Mouse (Mus musculus) A20 (cell line): Measurements from ENCODE around the gene Itprip.
A peak's percentile ranks its signal among the peaks of the same experiment; 100 is the strongest.

Source experiments
- DNase-seq: peaks from one replicate; pipeline ENCODE4 v3.0.0-alpha.2; 2011; ENCODE audit warnings: low read depth, low spot score

Itprip gene

DNA sequence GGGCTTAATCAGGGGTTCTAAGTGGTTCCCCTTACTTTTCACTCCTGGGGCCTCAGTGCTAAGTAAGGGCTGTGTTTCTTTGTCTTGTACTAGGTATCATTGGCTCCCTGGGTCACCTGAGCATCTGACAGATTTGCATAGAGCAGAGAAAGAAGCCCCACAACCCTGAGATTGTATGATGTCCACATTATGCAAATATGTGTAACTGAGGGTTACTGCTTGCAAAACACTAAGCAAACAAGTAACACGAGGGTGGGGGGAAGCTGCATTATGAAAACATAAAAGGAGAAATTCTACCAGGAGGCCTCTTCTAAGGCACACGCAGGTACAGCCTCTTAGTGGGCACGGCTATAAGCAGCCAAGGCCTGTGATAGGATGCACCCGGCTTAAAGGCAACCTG, 3.8 kb downstream of the Itprip start:
- peak; percentile 87 for DNase-seq

DNA sequence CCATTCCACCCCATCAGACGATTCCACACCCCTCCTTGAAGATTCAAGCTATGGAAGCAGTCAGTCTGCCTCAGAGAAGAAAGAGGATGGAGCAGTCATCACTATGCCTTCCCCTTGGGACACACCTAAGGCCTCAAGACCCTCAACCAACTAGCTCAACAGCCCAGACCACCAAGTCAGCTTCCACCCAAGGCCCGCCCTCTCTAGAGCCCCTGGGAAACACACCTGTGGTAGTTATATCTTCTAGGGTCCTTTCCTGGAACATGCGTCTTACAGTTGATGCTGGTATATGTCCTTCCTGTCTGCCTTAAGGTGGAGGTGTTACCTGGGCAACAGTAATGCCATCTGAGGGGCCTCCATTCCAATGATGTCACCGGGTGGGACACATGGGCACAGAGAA, 4.9 kb downstream of the Itprip start:
- DNase-seq = no peak

DNA sequence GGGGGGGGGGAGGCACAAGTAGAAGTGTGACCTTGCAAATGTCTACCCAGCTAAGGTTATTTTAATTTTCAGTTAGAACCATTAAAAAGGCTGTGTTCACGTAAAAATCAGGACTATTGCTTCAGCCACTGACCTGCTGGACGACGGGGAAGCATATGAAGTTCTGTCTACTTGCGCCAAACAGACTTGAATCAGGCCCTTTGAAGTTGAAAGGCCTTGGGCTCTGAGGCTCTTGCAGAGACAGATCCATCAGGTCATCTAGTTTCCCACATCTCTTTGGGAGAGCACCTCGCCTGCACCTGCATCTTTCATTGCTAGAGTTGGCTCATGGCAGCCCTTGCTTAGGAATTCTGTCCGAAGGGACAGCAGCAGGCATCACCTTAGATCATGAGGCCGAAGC, 5.8 kb downstream of the Itprip start:
- DNase-seq = no peak

DNA sequence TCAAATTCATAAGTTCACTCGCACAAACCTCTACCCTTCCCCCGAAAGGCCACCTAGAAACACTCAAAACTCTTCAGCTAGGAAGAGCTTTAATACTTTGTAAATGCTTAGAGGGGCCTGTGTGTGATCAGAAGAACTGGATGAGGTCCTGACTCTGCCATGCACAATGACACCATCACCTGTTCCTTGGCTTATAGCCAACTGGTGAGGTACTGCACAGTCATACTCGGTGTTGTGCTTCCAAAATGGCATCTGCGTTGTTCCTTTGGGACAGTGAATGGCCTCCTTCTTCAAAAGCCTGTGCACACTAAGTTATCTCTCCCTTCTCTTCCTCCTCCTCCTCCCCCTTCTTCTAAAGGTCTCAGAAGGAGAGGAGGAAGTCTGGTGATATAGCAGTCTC, 8.3 kb downstream of the Itprip start:
- no peak for DNase-seq

DNA sequence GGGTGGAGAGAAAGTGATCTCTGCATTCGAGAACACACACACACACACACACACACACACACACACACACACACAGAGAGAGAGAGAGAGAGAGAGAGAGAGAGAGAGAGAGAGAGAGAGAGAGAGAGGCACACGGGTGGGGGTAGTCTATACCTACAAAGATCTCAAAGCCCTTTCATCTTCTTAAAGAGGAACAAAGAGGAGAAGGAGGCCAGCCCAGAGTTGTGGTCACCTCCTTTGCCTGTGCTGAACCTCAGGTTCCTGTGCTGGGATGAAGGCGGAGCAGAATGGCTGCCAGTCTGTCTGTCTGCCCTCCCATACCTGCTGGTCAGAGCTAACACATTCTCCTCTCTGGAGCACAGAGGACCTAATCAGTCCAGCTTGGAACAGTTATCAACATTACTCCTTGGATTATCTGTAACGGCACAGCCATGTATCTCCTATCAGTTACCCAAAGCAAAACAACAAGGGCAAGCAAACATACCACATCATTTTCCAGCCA, 8.9 kb downstream of the Itprip start:
- DNase-seq = no peak

DNA sequence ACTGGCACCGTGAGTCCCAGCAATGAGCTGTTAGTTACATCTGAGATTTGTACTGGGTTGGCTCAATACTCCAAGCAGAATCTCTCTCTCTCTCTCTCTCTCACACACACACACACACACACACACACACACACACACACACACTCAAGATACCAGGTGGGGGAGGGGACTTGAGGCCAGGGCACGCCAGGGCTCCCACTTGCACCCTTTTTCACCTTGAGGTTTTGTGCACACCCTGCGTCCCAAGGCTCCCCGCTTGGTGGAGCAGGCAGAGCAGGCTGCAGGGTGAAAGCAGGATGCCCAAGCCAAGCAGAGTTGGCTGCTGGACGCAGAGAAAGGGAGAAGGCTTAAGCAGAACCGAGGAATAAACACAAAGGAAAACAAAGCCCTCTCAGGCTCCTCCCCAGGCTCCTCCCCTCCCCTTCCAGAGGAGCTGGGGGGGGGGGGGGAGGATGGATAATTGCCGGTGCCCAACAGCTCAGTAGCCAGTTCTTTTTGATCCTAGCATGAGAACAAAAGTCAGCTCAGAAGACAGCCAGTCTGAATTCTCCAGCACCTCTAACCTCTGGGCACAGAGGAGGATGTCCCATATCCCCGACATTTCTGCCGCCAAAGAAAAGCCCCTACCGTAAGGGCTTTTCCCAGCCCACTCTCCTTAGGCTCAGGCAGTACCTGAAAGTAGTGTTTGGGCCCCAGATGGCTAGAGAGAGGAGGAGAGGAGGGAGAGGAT, 9.5 kb downstream of the Itprip start:
- no peak for DNase-seq

DNA sequence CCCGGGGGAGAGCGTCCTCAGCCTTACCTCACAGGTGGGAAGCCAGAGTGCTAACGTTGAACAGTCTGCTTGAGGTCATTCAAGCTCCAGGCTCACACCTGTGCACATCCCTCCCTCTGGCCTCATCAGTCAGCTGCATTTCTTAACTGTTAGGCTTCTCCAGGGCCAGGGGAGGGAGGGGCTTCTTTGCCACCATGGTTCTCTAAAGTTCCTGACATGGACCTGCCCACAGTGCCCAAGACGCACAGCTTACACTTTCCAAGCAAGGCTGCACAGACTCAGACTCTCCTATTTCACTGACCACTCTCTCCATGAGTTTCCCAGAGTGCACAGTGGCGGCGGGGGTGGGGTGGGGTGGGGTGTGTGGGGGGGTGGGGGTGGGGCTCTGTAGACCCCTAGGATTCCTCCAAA, 10.1 kb downstream of the Itprip start:
- no peak for DNase-seq

DNA sequence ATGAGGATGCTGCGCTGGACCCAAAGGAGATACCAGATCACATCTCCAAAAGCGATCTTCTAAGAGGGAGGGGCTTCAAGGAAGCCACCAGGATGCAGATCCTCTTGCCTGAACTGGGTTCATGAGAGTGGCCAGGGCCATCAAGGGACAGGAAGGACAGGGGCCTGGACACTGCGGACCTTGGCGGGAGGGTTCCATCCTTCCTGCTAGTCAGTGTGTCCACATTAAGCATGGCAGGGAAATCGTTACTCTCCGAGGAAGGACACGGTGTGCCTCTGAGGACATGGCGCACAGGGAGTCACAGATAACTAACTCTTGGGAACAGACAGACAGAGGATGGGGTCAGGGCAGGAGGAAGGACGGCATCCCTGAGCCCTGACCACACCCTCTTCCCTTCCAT, 11.5 kb downstream of the Itprip start:
- DNase-seq = no peak

DNA sequence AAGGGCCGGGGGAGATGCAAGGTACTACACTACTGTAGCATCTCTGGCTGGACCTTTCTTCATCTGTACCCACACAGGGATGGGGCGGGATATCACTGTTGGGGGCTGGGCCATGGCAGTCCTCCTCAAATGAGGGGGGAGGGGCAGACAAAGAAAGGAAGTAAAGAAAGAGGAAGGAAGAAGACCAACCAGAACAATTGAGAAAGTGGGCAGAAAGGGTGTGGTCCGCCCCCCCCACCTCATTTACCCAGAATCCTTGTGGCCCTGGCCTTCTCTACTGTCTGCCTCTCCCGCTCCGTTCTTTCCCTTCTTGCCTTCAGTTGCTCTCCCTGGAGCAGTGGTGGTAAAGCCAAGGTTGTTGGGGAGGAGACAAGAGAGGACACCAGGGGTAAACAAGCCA, 13.5 kb downstream of the Itprip start:
- DNase-seq = no peak

DNA sequence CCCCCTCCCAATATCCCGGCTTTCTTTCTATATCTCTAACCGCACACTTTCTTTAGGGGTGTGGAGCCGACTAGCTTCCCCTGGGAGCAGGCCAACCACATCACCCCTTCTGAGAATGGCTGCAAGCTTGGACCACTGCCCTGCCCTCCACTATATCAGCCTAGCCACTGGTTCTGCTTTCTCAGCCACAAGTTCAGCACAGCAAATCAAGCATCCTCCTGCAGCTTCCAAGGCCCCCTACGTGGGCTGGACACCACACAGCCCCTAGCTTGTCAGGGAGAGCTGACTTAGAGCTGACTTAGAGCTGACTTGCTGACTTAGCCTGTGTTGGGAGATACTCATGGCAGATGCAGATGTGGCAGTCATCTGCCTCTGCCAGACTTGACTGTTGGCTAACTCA, 14.0 kb downstream of the Itprip start:
- DNase-seq = no peak

DNA sequence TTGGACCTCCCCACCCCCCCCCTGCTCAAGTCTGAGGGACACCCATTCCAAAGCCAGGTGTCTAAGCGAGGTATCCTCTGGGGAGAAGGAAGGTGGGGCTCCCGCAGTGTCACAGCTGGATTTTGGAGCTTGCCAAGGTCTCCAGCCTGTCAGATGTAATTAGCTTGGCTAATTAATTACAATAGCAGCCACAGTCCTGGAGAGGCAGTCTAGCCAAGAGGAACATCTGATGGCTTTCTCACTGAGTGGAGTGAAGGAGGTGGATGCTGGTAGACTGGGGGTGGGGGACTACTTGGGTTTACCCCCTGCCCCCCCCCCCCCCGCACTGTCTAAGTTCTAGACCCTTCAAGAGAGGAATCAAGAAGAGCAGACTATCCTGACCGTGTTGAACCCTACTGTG, 15.4 kb downstream of the Itprip start:
- DNase-seq = no peak

DNA sequence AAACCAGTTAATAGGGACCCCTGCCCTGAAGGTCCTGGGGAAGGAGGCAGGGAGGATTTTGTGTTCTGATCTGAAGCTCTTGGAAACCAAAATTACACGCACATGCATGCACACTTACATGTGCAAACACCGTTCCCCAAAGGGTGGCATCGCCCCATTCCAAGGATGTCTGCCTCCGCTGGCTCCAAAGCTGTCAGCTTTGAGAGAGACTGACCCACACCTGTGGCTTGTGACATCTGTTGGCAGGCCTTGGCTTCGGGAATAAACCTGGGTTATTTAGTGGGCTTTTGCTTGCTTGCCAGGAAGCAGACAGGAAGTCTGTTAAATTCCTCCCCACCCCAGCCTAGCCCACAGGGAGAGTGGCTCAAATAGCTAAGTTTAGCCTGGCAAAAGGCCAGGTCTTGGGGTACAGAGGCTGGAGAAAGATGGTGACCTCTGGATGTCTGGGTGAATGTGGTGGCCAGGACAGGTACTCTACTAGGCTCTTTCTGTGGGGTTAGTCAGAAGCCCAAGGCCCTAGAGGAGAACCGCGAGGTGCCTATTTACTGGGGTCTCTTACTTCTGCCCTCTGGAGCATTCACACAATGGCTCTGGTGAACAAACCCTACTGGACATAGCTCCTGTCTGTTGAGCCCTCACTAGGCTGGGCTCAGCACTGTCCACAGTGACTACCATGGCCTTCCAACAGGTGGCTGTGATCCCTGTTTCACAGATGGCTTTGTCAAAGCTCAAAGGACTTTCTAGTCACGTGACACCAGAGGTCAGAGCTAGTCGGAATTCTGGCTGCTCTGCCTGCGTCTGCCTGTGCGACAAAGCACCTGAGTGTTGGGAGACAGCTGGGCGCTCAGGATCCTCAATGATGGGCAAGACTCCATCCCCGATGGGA, 16.5 kb downstream of the Itprip start:
- no peak for DNase-seq

DNA sequence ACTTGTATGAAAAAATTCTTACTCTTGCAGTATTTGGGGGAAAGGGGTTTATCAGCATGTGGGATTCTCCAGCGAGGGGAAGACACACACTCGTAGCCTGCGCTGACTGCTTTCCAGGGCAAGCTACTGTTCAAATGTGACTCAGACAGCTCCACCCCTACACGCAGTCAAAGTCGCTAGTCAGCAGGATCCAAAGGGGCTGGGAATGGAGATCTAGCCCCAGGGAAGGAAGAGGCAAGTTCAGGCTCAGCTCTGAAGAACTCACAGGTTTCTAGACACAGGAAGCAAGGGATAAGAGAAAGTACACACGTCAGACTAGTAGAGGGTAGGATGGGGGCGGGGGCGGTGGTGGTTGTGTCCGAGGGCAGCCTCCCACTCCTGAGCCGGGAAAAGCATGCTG, 18.5 kb downstream of the Itprip start:
- DNase-seq = no peak

DNA sequence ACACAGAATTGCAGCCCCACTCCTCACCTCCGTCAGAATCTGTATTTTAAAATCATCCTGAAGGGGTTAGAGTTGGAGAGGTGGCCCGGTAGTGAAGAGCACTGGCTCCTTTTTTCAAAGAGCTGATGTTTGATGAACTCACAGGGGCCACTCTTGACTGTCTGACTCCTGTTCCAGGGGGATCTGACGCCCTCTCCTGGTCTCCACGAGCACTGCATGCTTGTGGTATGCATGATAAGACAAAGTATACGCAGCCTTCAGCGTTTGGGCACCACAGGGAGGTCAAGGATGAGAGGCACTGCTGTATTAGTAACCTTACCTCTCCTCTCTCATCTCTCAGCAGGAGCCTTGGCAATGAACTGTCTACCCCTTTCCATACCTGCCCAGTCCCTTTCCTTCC, 19.1 kb downstream of the Itprip start:
- DNase-seq = no peak

DNA sequence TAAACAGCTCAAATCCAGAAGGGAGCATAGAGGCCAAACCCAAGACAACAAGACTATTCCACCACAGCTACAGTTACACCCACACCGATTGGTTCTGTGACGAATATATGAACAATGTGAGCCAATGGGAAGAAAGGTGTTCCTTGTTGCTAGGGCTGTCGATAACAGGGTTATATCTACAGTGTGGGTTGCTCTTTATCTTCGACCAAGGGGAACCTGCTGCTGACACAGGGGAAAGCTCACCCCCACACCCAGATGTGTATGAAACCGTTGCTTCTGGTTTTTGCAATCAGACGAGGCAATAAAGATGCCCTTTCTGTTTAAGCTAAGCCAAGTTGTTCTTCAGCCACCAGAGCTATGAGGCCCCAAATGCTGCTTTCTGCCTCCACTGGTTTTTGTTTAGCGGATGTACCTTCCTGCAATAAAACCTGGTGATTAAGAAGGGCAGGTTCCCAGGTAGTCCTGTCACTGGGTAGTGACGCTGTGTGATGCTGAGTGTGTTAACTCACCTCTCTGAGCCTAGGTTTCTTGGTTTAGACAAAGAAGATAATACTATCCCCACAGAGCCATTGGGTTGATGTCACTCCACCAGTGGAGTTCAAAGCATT, 20.5 kb downstream of the Itprip start:
- DNase-seq = no peak

DNA sequence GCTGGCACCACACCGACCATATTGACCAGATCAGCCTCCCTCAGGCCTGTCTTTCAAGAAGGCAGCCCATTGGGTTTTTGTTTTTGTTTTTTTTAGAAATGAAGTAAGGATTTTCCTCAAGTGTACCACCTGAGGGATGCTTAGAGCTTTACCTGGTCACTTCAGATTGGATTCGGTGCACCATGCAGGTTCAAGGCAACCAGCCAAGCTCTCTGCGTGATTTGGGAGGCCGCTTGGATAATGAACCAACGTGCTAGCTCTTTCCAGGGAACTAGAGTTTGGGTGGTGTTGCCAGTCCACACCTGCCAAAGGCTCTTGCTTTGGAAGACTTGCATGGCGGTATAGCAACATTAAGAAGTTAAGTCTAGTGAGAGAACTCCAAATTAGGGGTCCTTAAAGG, 26.0 kb downstream of the Itprip start:
- DNase-seq = no peak

DNA sequence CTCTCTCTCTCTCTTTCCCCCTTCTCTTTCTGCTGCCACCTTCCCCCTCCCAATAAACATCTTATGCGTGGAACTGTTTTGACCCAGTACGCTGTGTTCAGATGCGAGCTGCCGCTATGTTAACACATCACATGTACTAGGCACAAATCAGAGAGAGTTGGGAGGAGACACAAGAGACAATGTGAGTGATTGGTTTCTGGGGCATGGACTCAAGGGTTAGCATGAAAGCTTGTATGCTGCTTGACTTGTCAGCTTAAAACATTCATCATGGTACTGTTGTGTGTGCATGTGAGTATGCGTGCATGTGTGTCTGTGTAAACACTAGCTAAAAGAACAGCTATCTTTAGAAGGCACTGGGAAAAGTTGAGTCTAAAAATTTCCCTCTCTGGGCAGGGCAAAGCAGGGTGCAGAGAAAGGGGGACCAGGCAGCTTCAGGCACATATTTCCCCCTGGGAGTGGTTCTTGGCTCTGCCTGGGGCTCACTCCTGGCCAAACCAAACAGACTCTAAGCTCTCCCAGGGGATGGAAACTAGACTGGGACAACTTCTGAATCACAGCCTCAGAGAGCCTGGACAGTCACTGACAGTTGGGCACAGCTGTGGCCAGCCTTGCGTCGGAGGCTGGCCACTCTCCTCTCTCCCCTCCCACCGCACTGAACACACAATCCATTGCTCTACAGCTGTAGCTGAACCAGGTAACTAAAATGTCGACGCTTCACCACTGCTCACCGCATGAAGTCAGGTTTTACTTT, 27.4 kb downstream of the Itprip start:
- DNase-seq = no peak

DNA sequence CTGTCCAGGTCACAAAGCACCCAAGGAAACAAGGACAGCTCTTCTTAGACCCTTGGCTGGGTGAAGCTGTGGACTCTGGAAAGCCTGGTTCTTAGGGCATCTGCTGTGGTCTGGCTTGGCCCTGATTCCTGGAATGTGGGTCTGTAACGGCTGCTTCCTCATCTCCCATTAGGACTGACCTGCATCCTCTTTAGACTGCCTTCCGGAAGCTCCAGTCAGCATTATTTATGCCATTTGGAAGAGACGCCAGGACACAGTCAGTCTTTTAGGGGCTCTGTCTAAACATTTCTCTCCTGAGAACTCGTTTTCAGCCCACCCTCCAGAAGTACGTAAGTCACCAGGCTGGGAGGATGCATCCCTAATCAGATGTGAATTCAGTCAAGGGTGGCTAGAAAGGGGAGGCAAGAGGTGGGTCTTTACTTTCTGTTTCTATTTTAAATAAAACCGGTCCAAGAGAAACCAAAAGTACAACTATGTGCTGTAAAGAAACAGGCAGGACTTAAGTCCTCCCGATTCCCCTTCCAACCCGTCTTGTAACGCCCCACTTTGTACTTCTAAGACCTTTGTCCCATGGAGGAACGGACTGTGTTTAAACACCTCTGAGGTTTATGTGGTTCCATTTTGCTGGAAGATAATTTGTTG, 28.5 kb downstream of the Itprip start:
- no peak for DNase-seq

DNA sequence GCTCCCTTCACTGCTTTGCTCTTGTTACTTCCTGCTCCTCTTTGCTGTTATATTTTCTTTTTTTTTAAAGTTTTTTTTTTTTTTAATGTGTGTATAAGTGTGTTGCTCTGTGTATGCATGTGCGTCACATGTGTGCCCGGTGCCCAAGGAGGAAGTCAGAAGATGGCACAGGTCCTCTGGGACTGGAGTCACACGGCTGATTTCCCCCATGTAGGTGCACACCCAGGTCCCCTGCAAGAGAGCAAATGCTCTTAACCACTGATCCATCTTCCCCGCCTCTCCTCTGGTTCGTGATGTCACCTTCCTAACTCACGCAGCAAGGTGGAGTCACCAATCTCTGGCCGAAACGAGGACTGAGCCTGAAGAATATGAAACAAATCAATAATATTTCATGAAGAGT, 31.1 kb downstream of the Itprip start:
- DNase-seq = no peak

DNA sequence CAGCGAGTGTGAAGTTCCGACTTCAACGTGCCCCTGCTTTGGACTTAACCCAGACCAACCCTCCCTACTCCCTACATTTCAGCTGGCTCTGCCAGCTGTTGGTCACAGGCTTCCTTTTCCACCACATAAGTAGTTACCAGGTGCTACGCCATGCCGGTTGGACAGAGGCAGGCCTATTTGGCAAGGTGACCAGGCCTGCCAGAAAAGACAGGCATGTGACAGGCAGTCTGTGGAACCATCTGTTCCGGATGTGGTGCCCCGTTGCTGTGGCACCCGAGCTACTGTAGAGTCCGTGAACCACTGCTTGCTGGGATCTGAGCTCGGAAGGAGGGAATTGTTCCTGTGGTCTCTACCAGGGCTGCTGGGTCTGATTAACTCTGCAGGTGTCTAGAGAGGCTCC, 31.7 kb downstream of the Itprip start:
- DNase-seq = no peak

DNA sequence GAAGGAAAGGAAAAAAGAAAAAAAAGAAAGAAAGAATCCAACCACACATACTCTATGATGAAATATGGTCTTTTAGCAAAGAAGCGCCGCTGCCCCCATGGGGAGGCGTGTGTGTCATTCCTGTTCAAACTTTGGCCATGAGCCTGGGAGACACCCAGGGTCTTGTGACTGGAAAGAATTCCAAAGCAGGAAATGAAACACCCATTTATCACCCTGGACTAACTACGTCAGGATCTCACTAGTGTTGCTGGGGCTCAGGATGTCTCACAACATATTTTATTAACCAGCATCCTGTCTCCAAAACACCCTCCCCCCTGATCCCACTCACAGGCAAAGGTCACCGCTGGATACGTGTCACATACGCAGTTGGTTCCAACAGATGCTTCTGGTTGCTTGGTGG, 32.5 kb downstream of the Itprip start:
- no peak for DNase-seq
